11 mouse cellular contexts compared by ENCODE assay signal in genomic region chr1:179458236-179458986, GRCm38 (mm10). TPM values are rescaled to one million over a fixed set of nuclear protein-coding genes. Genes with fewer than 3 reads are reported as not detected.
DNase-seq lines count a peak whose midpoint lies in the region; ATAC-seq and TF ChIP-seq lines count a peak whose summit lies in the region.
"Had no signal": no experiment of that assay in that cellular context is flagged by ENCODE, and none has a peak within 500 bp of the region (broad histone marks: within the 10 kb centered on the region; RNA-seq: fewer than 3 reads in every experiment).

No protein-coding gene starts in this region.

- DNase-seq in kidney, adult 2 months: peak; percentile 10
- no peak for DNase-seq in kidney, postnatal 36 days
- peak; percentile 93 for DNase-seq in embryonic facial prominence, embryonic 14.5 days (ENCODE audit: low spot score)
- DNase-seq in kidney, postnatal 0 days (ENCODE audit: low spot score): peak; percentile 94
- no peak for DNase-seq in thymus, adult 2 months
- no peak for DNase-seq in retina, postnatal 1 day
- no peak for DNase-seq in Muller cell, postnatal 12 days (ENCODE audit: inconsistent ontology term)
- DNase-seq: cerebellum, adult 8-10 months had no signal

- no peaks in the 10 kb centered on the region for H3K4me1 ChIP-seq in kidney, adult 2 months (ENCODE audit: control insufficient read depth, insufficient read depth, low read length)
- peaks cover 29% of the 10 kb centered on the region for H3K4me1 ChIP-seq in embryonic facial prominence, embryonic 14.5 days (ENCODE audit: control insufficient read depth, insufficient read depth, low read length)
- no peaks in the 10 kb centered on the region; the same call in 1 of the 2 replicates for H3K4me1 ChIP-seq in kidney, postnatal 0 days (replicated peaks; ENCODE audit: insufficient read depth, low read length)
- no peaks in the 10 kb centered on the region for H3K4me1 ChIP-seq in thymus, adult 2 months (replicated peaks; ENCODE audit: control insufficient read depth, insufficient read depth, low read length)

- H3K4me3 ChIP-seq in kidney, adult 2 months (ENCODE audit: insufficient read depth, low read depth, low read length): no peak overlapping the region
- no peak overlapping the region for H3K4me3 ChIP-seq in embryonic facial prominence, embryonic 14.5 days (ENCODE audit: low read depth, low read length)
- H3K4me3 ChIP-seq in kidney, postnatal 0 days (replicated peaks; ENCODE audit: low read depth, low read length): no peak overlapping the region
- H3K4me3 ChIP-seq in myocyte: no peak overlapping the region
- no peak overlapping the region for H3K4me3 ChIP-seq in thymus, adult 2 months (ENCODE audit: control insufficient read depth, insufficient read depth, low read length)
- H3K4me3 ChIP-seq: layer of hippocampus, adult 2 months; neural tube, embryonic 12.5 days had no signal

- no peak for TF ChIP-seq POLR2A in kidney, adult 2 months (IDR thresholded peaks at IDR 0.05; ENCODE audit: low read depth, low read length)
- no peak for TF ChIP-seq POLR2A in myocyte (IDR thresholded peaks at IDR 0.05; ENCODE audit: insufficient read length, low read depth)
- no peak for TF ChIP-seq POLR2A in thymus, adult 2 months (IDR thresholded peaks at IDR 0.05; ENCODE audit: control insufficient read depth, extremely low read depth, insufficient read depth, low read length, poor library complexity)

- ATAC-seq in embryonic facial prominence, embryonic 14.5 days (ENCODE audit: low read depth): peak; percentile 73
- peak; percentile 67 for ATAC-seq in kidney, postnatal 0 days (replicated peaks; ENCODE audit: low FRiP score, low read depth)

- H3K9me3 ChIP-seq in embryonic facial prominence, embryonic 14.5 days (ENCODE audit: control insufficient read depth, low read length): 0 out of 2 replicates have a peak, but pooled peaks cover 7% of the 10 kb centered on the region
- H3K9me3 ChIP-seq in kidney, postnatal 0 days (replicated peaks; ENCODE audit: low read length): no peaks in the 10 kb centered on the region
- H3K9me3 ChIP-seq: neural tube, embryonic 12.5 days had no signal

- H3K27me3 ChIP-seq in kidney, adult 2 months (replicated peaks; ENCODE audit: control insufficient read depth, insufficient read depth, low read length): no peaks in the 10 kb centered on the region; the same call in 1 of the 2 replicates
- no peaks in the 10 kb centered on the region for H3K27me3 ChIP-seq in embryonic facial prominence, embryonic 14.5 days (replicated peaks; ENCODE audit: control insufficient read depth, insufficient read depth, low read length)
- H3K27me3 ChIP-seq in kidney, postnatal 0 days (ENCODE audit: insufficient read depth, low read length): no peaks in the 10 kb centered on the region
- no peaks in the 10 kb centered on the region for H3K27me3 ChIP-seq in myocyte (ENCODE audit: control insufficient read depth, insufficient read depth, insufficient read length)
- H3K27me3 ChIP-seq in thymus, adult 2 months (ENCODE audit: control insufficient read depth, insufficient read depth, low read length): no peaks in the 10 kb centered on the region
- H3K27me3 ChIP-seq: neural tube, embryonic 12.5 days had no signal

- 0 out of 2 replicates have a peak overlapping the region, but pooled peaks have one; percentile 1 for H3K4me2 ChIP-seq in embryonic facial prominence, embryonic 14.5 days (ENCODE audit: low read depth, low read length)
- H3K4me2 ChIP-seq in kidney, postnatal 0 days (ENCODE audit: low read length): no peak overlapping the region
- peak overlapping the region; percentile 18 for H3K4me2 ChIP-seq in myocyte (ENCODE audit: low read depth)
- H3K4me2 ChIP-seq: neural tube, embryonic 12.5 days had no signal

- H3K36me3 ChIP-seq in kidney, adult 2 months (ENCODE audit: control insufficient read depth, insufficient read depth, low read length): no peaks in the 10 kb centered on the region
- H3K36me3 ChIP-seq in embryonic facial prominence, embryonic 14.5 days (ENCODE audit: control insufficient read depth, insufficient read depth, low read length): no peaks in the 10 kb centered on the region
- H3K36me3 ChIP-seq in kidney, postnatal 0 days (ENCODE audit: insufficient read depth, low read length): no peaks in the 10 kb centered on the region
- H3K36me3 ChIP-seq in myocyte (ENCODE audit: control insufficient read depth, insufficient read depth): no peaks in the 10 kb centered on the region
- H3K36me3 ChIP-seq in thymus, adult 2 months (ENCODE audit: control insufficient read depth, insufficient read depth, low read length): no peaks in the 10 kb centered on the region
- H3K36me3 ChIP-seq: neural tube, embryonic 12.5 days had no signal

- no peak for TF ChIP-seq CTCF in kidney, adult 2 months (conservative IDR thresholded peaks at IDR 0.05; ENCODE audit: insufficient read depth, insufficient read length, low read depth, low read length)
- TF ChIP-seq CTCF in kidney, postnatal 0 days (IDR thresholded peaks at IDR 0.05; ENCODE audit: low read depth): no peak
- no peak for TF ChIP-seq CTCF in thymus, adult 2 months (IDR thresholded peaks at IDR 0.05; ENCODE audit: borderline replicate concordance, control insufficient read depth, extremely low read depth, insufficient read depth, low read length, poor library complexity)

- no peaks in the 10 kb centered on the region for H3K79me2 ChIP-seq in myocyte (ENCODE audit: control insufficient read depth, insufficient read depth)

- H3ac ChIP-seq in myocyte (ENCODE audit: control insufficient read depth, insufficient read length): no peak overlapping the region

- 70% methylated on average over 9 of the region's 9 CpGs for WGBS in kidney, adult 2 months
- 19% methylated on average over 9 of the region's 9 CpGs for WGBS in embryonic facial prominence, embryonic 14.5 days
- 29% methylated on average over 9 of the region's 9 CpGs for WGBS in kidney, postnatal 0 days
- 86% methylated on average over 9 of the region's 9 CpGs for WGBS in thymus, adult 2 months

- H3K27ac ChIP-seq in kidney, adult 2 months (ENCODE audit: insufficient read depth, low read depth, low read length): no peak overlapping the region
- H3K27ac ChIP-seq in embryonic facial prominence, embryonic 14.5 days (replicated peaks; ENCODE audit: low read depth, low read length): peak overlapping the region; percentile 79
- H3K27ac ChIP-seq in kidney, postnatal 0 days: peak overlapping the region; percentile 76
- H3K27ac ChIP-seq in thymus, adult 2 months (ENCODE audit: control insufficient read depth, insufficient read depth, low read length): no peak overlapping the region
- H3K27ac ChIP-seq: layer of hippocampus, adult 2 months; neural tube, embryonic 12.5 days had no signal

- H3K9ac ChIP-seq in embryonic facial prominence, embryonic 14.5 days (ENCODE audit: low read depth, low read length): no peak overlapping the region
- H3K9ac ChIP-seq in kidney, postnatal 0 days (ENCODE audit: low read depth, low read length): no peak overlapping the region
- H3K9ac ChIP-seq: neural tube, embryonic 12.5 days had no signal

TF ChIP-seq in myocyte, 11 proteins besides CTCF, POLR2A, EP300 and RAD21:
- TF ChIP-seq USF1 (IDR thresholded peaks at IDR 0.05; ENCODE audit: low read depth) (no peak), MYOD1 (IDR thresholded peaks at IDR 0.05; ENCODE audit: control insufficient read depth in 1 of 3, insufficient read length in 2 of 3, low read depth in 2 of 3) (peak in 2 of 3 experiments; percentile 52 to 68), POLR2AphosphoS2 (IDR thresholded peaks at IDR 0.05; ENCODE audit: insufficient read length, low read depth) (no peak), E2F4 (IDR thresholded peaks at IDR 0.05; ENCODE audit: insufficient read depth) (no peak)

RNA-seq across cellular contexts. Expression of gene Smyd3, which starts 59.4 kb away (rescaled TPM):
- 4.0 and 5.2 TPM in 2 replicates for polyA plus RNA-seq in kidney, adult 2 months (2012; rRNA removed)
- polyA plus RNA-seq in embryonic facial prominence, embryonic 14.5 days (2014; fragmentation: Nextera tagmentation; extraction: Ambion mirVana): 16.7 and 18.7 TPM in 2 replicates
- polyA plus RNA-seq in kidney, postnatal 0 days (2015; fragmentation: Nextera tagmentation; extraction: Ambion mirVana): 18.3 and 20.5 TPM in 2 replicates
- polyA plus RNA-seq in myocyte (2012; fragmentation: generic; extraction: Trizol): 22.7 TPM
- polyA plus RNA-seq in thymus, adult 2 months (2012; rRNA removed): 9.0 and 9.6 TPM in 2 replicates

Comparison
In these comparisons a context has a peak if more than half of its experiments do, and no peak if none do; other contexts are left out.
1. DNase-seq: peak in kidney, adult 2 months (single experiment), embryonic facial prominence, embryonic 14.5 days (single experiment) and kidney, postnatal 0 days (single experiment); none in kidney, postnatal 36 days (0 of 2), thymus, adult 2 months (single experiment), retina, postnatal 1 day (single experiment) and Muller cell, postnatal 12 days (single experiment).
2. H3K27ac ChIP-seq: peak in embryonic facial prominence, embryonic 14.5 days (single experiment) and kidney, postnatal 0 days (single experiment); none in kidney, adult 2 months (single experiment) and thymus, adult 2 months (single experiment).